Mouse (Mus musculus): Measurements from ENCODE around the gene Snph. TPM values are rescaled to one million over a fixed set of nuclear protein-coding genes. Genes with fewer than 3 reads are reported as not detected.
A peak's percentile ranks its signal among the peaks of the same experiment; 100 is the strongest.

Snph gene
- total RNA-seq, 2 experiments from 2014 or later: not detected

GRCm38 (mm10) chr2:151605437-151605987 lies 26.9 kb downstream of the Snph start:
- ATAC-seq (ENCODE audit: poor library complexity, severe bottlenecking): no peak

- no peak for ATAC-seq (ENCODE audit: poor library complexity, severe bottlenecking)
These were observed 28.8 kb downstream of the Snph start for GRCm38 (mm10) chr2:151603630-151604029.

- ATAC-seq (ENCODE audit: poor library complexity, severe bottlenecking): no peak
These were observed 30.3 kb downstream of the Snph start for GRCm38 (mm10) chr2:151602106-151602505.

GRCm38 (mm10) chr2:151598068-151598467 lies 34.3 kb downstream of the Snph start:
- no peak for ATAC-seq (ENCODE audit: poor library complexity, severe bottlenecking)

- ATAC-seq (ENCODE audit: poor library complexity, severe bottlenecking): peak; percentile 56
These were observed 45.1 kb downstream of the Snph start for GRCm38 (mm10) chr2:151587306-151587705.

- 0 out of 2 replicates have a peak, but pooled peaks have one; percentile 9 for ATAC-seq (ENCODE audit: poor library complexity, severe bottlenecking)
These were observed 45.6 kb downstream of the Snph start for GRCm38 (mm10) chr2:151586807-151587206.

GRCm38 (mm10) chr2:151585934-151586333 lies 46.5 kb downstream of the Snph start:
- ATAC-seq (ENCODE audit: poor library complexity, severe bottlenecking): no peak

- no peak for ATAC-seq (ENCODE audit: poor library complexity, severe bottlenecking)
These were observed 51.4 kb downstream of the Snph start for GRCm38 (mm10) chr2:151580945-151581344.

GRCm38 (mm10) chr2:151579183-151579582 lies 53.2 kb downstream of the Snph start:
- ATAC-seq (ENCODE audit: poor library complexity, severe bottlenecking): no peak

GRCm38 (mm10) chr2:151575699-151576389 lies 56.5 kb downstream of the Snph start:
- peak; percentile 76 for ATAC-seq (ENCODE audit: poor library complexity, severe bottlenecking)

GRCm38 (mm10) chr2:151575119-151575698 lies 57.2 kb downstream of the Snph start:
- peak; percentile 63 for ATAC-seq (ENCODE audit: poor library complexity, severe bottlenecking)

GRCm38 (mm10) chr2:151574607-151575006 lies 57.8 kb downstream of the Snph start:
- ATAC-seq (ENCODE audit: poor library complexity, severe bottlenecking): no peak

GRCm38 (mm10) chr2:151573667-151574066 lies 58.7 kb downstream of the Snph start:
- ATAC-seq (ENCODE audit: poor library complexity, severe bottlenecking): no peak

GRCm38 (mm10) chr2:151571873-151572700 lies 60.3 kb downstream of the Snph start, which contains the start of gene Sdcbp2:
Sdcbp2 (plus strand) TSS chr2:151572622.
- ATAC-seq (ENCODE audit: poor library complexity, severe bottlenecking): no peak

GRCm38 (mm10) chr2:151569452-151569851 lies 62.9 kb downstream of the Snph start:
- no peak for ATAC-seq (ENCODE audit: poor library complexity, severe bottlenecking)

- no peak for ATAC-seq (ENCODE audit: poor library complexity, severe bottlenecking)
These were observed 65.5 kb downstream of the Snph start for GRCm38 (mm10) chr2:151566856-151567255.

- ATAC-seq (ENCODE audit: poor library complexity, severe bottlenecking): no peak
These were observed 67.4 kb downstream of the Snph start for GRCm38 (mm10) chr2:151564986-151565385.

GRCm38 (mm10) chr2:151564006-151564405 lies 68.4 kb downstream of the Snph start:
- no peak for ATAC-seq (ENCODE audit: poor library complexity, severe bottlenecking)

GRCm38 (mm10) chr2:151562930-151563921 lies 69.2 kb downstream of the Snph start:
- peak; percentile 68 for ATAC-seq (ENCODE audit: poor library complexity, severe bottlenecking)

- ATAC-seq (ENCODE audit: poor library complexity, severe bottlenecking): no peak
These were observed 82.7 kb downstream of the Snph start for GRCm38 (mm10) chr2:151549615-151550121.

Measured in megakaryocyte, adult 5-6 weeks (primary cell).